ENCODE assay signal across 8 mouse cellular contexts in the genomic region with DNA sequence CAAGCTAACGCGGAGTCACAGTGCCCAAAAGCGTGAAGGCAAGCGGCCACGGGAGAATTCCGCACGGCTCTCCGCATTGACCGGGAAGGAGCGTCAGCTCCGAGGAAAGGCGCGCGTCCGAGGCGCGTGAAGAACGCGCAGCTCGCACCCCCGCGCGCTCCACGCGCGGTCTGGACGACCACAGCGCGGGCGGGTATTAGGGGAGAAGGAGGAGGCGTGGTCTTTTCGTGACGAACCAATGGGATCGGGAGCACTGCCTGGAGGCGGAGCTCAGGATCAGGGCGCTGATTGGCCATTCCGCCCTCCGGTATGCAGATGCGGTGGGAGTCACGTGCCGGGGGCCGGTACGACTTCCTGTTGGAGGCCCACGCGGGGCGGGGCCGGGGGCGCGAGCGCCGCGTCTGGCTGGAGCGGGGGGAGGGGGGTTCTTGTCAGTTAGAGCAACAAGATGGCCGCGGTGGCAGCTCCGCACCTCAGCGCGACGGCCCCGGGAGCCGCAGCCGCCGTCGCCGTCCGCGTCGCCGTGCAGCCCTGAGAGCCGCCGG. TPM values are rescaled to one million over a fixed set of nuclear protein-coding genes. Genes with fewer than 3 reads are reported as not detected.
A peak's percentile ranks its signal among the peaks of the same experiment; 100 is the strongest.
DNase-seq lines count a peak whose midpoint lies in the region; ATAC-seq and TF ChIP-seq lines count a peak whose summit lies in the region.

No protein-coding gene starts in this region.

- WGBS in kidney, embryonic 14.5 days, result under 1% methylated on average over 52 of the region's 71 CpGs
- WGBS in limb, embryonic 15.5 days, result 1% methylated on average over 60 of the region's 71 CpGs

- H3K4me3 ChIP-seq in bone marrow macrophage, adult 2 months (ENCODE audit: insufficient read depth, low read length), result peak overlapping the region; percentile 94
- peak overlapping the region; percentile 91 for H3K4me3 ChIP-seq in embryonic fibroblast, embryonic 13.5 days (ENCODE audit: insufficient read depth, low read length)
- H3K4me3 ChIP-seq in kidney, embryonic 14.5 days (ENCODE audit: low read length), result peak overlapping the region; percentile 82
- peak overlapping the region; percentile 88 for H3K4me3 ChIP-seq in limb, embryonic 15.5 days

- H3K27me3 ChIP-seq in kidney, embryonic 14.5 days (ENCODE audit: control insufficient read depth, insufficient read depth, low read length), result peaks cover 5% of the 10 kb centered on the region; the same call in 1 of the 2 replicates
- no peaks in the 10 kb centered on the region for H3K27me3 ChIP-seq in limb, embryonic 15.5 days

- peak; percentile 99 for DNase-seq in A20 (ENCODE audit: low read depth, low spot score)
- peak; percentile 99 for DNase-seq in heart, adult 9 months (ENCODE audit: low spot score in 2 of 2)
- peak; percentile 97 for DNase-seq in monocyte, adult 2 months (ENCODE audit: low read depth in 1 of 2, low spot score in 2 of 2)
- peak; percentile 99 for DNase-seq in spleen, postnatal 36 days (ENCODE audit: low spot score in 2 of 2)

- peak overlapping the region; percentile 92 for H3K4me2 ChIP-seq in kidney, embryonic 14.5 days (replicated peaks; ENCODE audit: low read depth, low read length)
- H3K4me2 ChIP-seq in limb, embryonic 15.5 days, result peak overlapping the region; percentile 84

- no peaks in the 10 kb centered on the region for H3K9me3 ChIP-seq in kidney, embryonic 14.5 days (ENCODE audit: control insufficient read depth, low read length)
- no peaks in the 10 kb centered on the region for H3K9me3 ChIP-seq in limb, embryonic 15.5 days

- no peak for TF ChIP-seq CTCF in bone marrow macrophage, adult 2 months (IDR thresholded peaks at IDR 0.05; ENCODE audit: low read depth, low read length)
- TF ChIP-seq CTCF in embryonic fibroblast, embryonic 13.5 days (IDR thresholded peaks at IDR 0.05; ENCODE audit: borderline replicate concordance, insufficient read depth, low read length), result no peak

- TF ChIP-seq POLR2A in bone marrow macrophage, adult 2 months (IDR thresholded peaks at IDR 0.05; ENCODE audit: borderline replicate concordance, low read depth, low read length), result peak; percentile 96
- peak; percentile 92 for TF ChIP-seq POLR2A in embryonic fibroblast, embryonic 13.5 days (IDR thresholded peaks at IDR 0.05; ENCODE audit: low read depth, low read length)

- H3K36me3 ChIP-seq in kidney, embryonic 14.5 days (ENCODE audit: control insufficient read depth, insufficient read depth, low read length), result no peaks in the 10 kb centered on the region
- H3K36me3 ChIP-seq in limb, embryonic 15.5 days, result no peaks in the 10 kb centered on the region

- H3K4me1 ChIP-seq in bone marrow macrophage, adult 2 months (ENCODE audit: control insufficient read depth, insufficient read depth, low read length), result peaks cover 15% of the 10 kb centered on the region
- H3K4me1 ChIP-seq in embryonic fibroblast, embryonic 13.5 days (ENCODE audit: control insufficient read depth, insufficient read depth, low read length), result peaks cover 6% of the 10 kb centered on the region
- H3K4me1 ChIP-seq in kidney, embryonic 14.5 days (ENCODE audit: control insufficient read depth, insufficient read depth, low read length), result peaks cover 28% of the 10 kb centered on the region
- peaks cover 35% of the 10 kb centered on the region for H3K4me1 ChIP-seq in limb, embryonic 15.5 days

- peak overlapping the region; percentile 98 for H3K9ac ChIP-seq in kidney, embryonic 14.5 days (ENCODE audit: low read depth, low read length)
- H3K9ac ChIP-seq in limb, embryonic 15.5 days, result peak overlapping the region; percentile 97

- peak overlapping the region; percentile 59 for H3K27ac ChIP-seq in bone marrow macrophage, adult 2 months (ENCODE audit: insufficient read depth, low read depth, low read length)
- H3K27ac ChIP-seq in embryonic fibroblast, embryonic 13.5 days (ENCODE audit: insufficient read depth, low read length), result peak overlapping the region; percentile 28; the same call in 1 of the 2 replicates
- peak overlapping the region; percentile 87 for H3K27ac ChIP-seq in kidney, embryonic 14.5 days (ENCODE audit: low read depth, low read length)
- peak overlapping the region; percentile 98 for H3K27ac ChIP-seq in limb, embryonic 15.5 days

- peak; percentile 97 for ATAC-seq in kidney, embryonic 14.5 days (ENCODE audit: low FRiP score, low TSS enrichment)
- ATAC-seq in limb, embryonic 15.5 days (ENCODE audit: insufficient number of reproducible peaks, low FRiP score, low TSS enrichment, low read depth), result peak; percentile 99

RNA-seq across cellular contexts. Expression of gene Tnrc6c, which starts 0.4 kb away (rescaled TPM):
- polyA plus RNA-seq in bone marrow macrophage, adult 2 months (2012; ENCODE audit: insufficient read depth, insufficient read length, missing spikeins), result 16.4 and 16.9 TPM in 2 replicates
- polyA plus RNA-seq in embryonic fibroblast, embryonic 13.5 days (2011; ENCODE audit: insufficient read length, low read depth, missing spikeins), result 17.9 and 24.8 TPM in 2 replicates
- polyA plus RNA-seq in kidney, embryonic 14.5 days (2014; fragmentation: Nextera tagmentation; extraction: Ambion mirVana), result 11.5 and 13.2 TPM in 2 replicates
- polyA plus RNA-seq in limb, embryonic 15.5 days (2015; fragmentation: Nextera tagmentation; extraction: Ambion mirVana), result 13.2 and 15.4 TPM in 2 replicates

Comparison
In these comparisons a context has a peak if more than half of its experiments do, and no peak if none do; other contexts are left out.
1. Peak in every context shown above with its lines: DNase-seq, ATAC-seq, H3K4me3 ChIP-seq and H3K27ac ChIP-seq.
2. H3K27ac ChIP-seq: peak in every context shown above with its lines; median percentile 98 in limb, embryonic 15.5 days; 87 in kidney, embryonic 14.5 days; 59 in bone marrow macrophage, adult 2 months; 28 in embryonic fibroblast, embryonic 13.5 days.